Mouse (Mus musculus): ENCODE results near the gene Vwa8.

- TF ChIP-seq CTCF (IDR thresholded peaks at IDR 0.05; ENCODE audit: low read depth): no peak
- no peak for TF ChIP-seq EP300 (optimal IDR thresholded peaks at IDR 0.05)
Measured at GRCm38 (mm10) chr14:78921219-78921618, 72.4 kb downstream of the Vwa8 start.

Data from stomach, postnatal 0 days (tissue).